Mouse (Mus musculus) colon, adult 2 months (tissue): ENCODE results near the gene Rmnd5b. TPM values are rescaled to one million over a fixed set of nuclear protein-coding genes. Genes with fewer than 3 reads are reported as not detected.

Experiments
- polyA plus RNA-seq: library from polyadenylated mRNA; depleted of rRNA; stranded (reverse); fragments of >200 nt; gene quantifications from 2 replicates; pipeline ENCODE4 v1.2.3, GENCODE M21; 2012; rRNA removed

Gene Rmnd5b
- 69.8 and 84.0 TPM in 2 replicates for polyA plus RNA-seq

GRCm38 (mm10) chr11:51635525-51636322 is at the start of gene Rmnd5b:
Gene Rmnd5b, minus strand, starts transcription at chr11:51635896.

GRCm38 (mm10) chr11:51650691-51651515 is 15.2 kb upstream of the Rmnd5b start, which contains the start of the genes N4bp3 and D930048N14Rik:
Gene N4bp3, minus strand, starts transcription at chr11:51650842.
Gene D930048N14Rik, plus strand, starts transcription at chr11:51650954.

GRCm38 (mm10) chr11:51619409-51620060 is 16.2 kb downstream of the Rmnd5b start, which contains the start of gene Nhp2:
Gene Nhp2, plus strand, starts transcription at chr11:51619735.

GRCm38 (mm10) chr11:51606447-51607095 is 29.1 kb downstream of the Rmnd5b start, which contains the start of gene Hnrnpab:
Gene Hnrnpab, minus strand, starts transcription at chr11:51606847.

GRCm38 (mm10) chr11:51584431-51585248 is 51.1 kb downstream of the Rmnd5b start, which contains the start of gene Phykpl:
Gene Phykpl, plus strand, starts transcription at chr11:51584757.

Other genes starting within 250 kb of the Rmnd5b start
- 20.8 and 25.7 TPM in 2 replicates for gene Phykpl, start 51.1 kb downstream of the Rmnd5b start, polyA plus RNA-seq
- 331 and 402 TPM in 2 replicates for gene Hnrnpab, start 29.0 kb downstream of the Rmnd5b start, polyA plus RNA-seq
- 39.7 and 44.1 TPM in 2 replicates for gene Nhp2, start 16.2 kb downstream of the Rmnd5b start, polyA plus RNA-seq
- 9.2 and 13.6 TPM in 2 replicates for gene N4bp3, start 14.9 kb upstream of the Rmnd5b start, polyA plus RNA-seq
- gene D930048N14Rik, start 15.1 kb upstream of the Rmnd5b start, polyA plus RNA-seq: 7.1 and 8.8 TPM in 2 replicates
- 8.6 and 8.8 TPM in 2 replicates for gene 0610009B22Rik, start 53.0 kb upstream of the Rmnd5b start, polyA plus RNA-seq
- gene Sec24a, start 127.7 kb upstream of the Rmnd5b start, polyA plus RNA-seq: 20.5 and 23.7 TPM in 2 replicates
- 11.0 and 13.1 TPM in 2 replicates for gene Sar1b, start 127.8 kb upstream of the Rmnd5b start, polyA plus RNA-seq
- 9.2 and 10.4 TPM in 2 replicates for gene Jade2, start 221.8 kb upstream of the Rmnd5b start, polyA plus RNA-seq